Mouse (Mus musculus) inflammation-experienced regulatory T-cells, adult 16 weeks (primary cell): ENCODE measurements around the gene Ntng2. TPM values are rescaled to one million over a fixed set of nuclear protein-coding genes. Genes with fewer than 3 reads are reported as not detected.

Experiments
- polyA plus RNA-seq: library from polyadenylated mRNA; unstranded; fragments of 100-300 nt; shearing (Covaris generic); gene quantifications from one replicate; pipeline ENCODE4 v1.2.1, GENCODE M21; 2017

Ntng2 gene
- polyA plus RNA-seq: 3.0 TPM

GRCm38 (mm10) chr2:29252599-29253204, at the start of gene Ntng2:
TSS of gene Ntng2 (minus strand) at chr2:29253005.

Other genes with a start within 250 kb of the Ntng2 start
- gene Cfap77, start 197.9 kb downstream of the Ntng2 start, polyA plus RNA-seq: 0.80 TPM
- gene Ttf1, start 192.7 kb downstream of the Ntng2 start, polyA plus RNA-seq: 29.9 TPM
- gene Setx, start 128.8 kb downstream of the Ntng2 start, polyA plus RNA-seq: 41.1 TPM
- gene Med27, start 93.8 kb upstream of the Ntng2 start, polyA plus RNA-seq: 46.8 TPM